Mouse (Mus musculus) megakaryocyte, embryonic 14.5 days (primary cell): Measurements from ENCODE around the gene Rnf111.

Experiments used
- FLI1 ChIP-seq: IDR thresholded peaks from 2 replicates; pipeline ENCODE4 v1.6.1; 2012; ENCODE audit warnings: low read length, inconsistent platforms, mixed read lengths
- GATA1 ChIP-seq: IDR thresholded peaks from 3 replicates; pipeline ENCODE4 v1.6.1; 2012; ENCODE audit warnings: mixed read lengths, low read length, inconsistent platforms, borderline replicate concordance

- no peak for TF ChIP-seq GATA1
- TF ChIP-seq FLI1, result no peak
These were observed 101.5 kb downstream of the Rnf111 start for GRCm38 (mm10) chr9:70401937-70402539.
